Mouse (Mus musculus) erythroblast, embryonic 14.5 days (primary cell): Measurements from ENCODE around the gene Fbxo31.

Experiments used
- GATA1 ChIP-seq: IDR thresholded peaks from 2 replicates; pipeline ENCODE4 v1.6.1; 2012; ENCODE audit warnings: low read length, inconsistent platforms, mixed read lengths
- TAL1 ChIP-seq: IDR thresholded peaks from 3 replicates; pipeline ENCODE4 v1.6.1; 2012; ENCODE audit warnings: low read length, inconsistent platforms, mixed read lengths

DNA sequence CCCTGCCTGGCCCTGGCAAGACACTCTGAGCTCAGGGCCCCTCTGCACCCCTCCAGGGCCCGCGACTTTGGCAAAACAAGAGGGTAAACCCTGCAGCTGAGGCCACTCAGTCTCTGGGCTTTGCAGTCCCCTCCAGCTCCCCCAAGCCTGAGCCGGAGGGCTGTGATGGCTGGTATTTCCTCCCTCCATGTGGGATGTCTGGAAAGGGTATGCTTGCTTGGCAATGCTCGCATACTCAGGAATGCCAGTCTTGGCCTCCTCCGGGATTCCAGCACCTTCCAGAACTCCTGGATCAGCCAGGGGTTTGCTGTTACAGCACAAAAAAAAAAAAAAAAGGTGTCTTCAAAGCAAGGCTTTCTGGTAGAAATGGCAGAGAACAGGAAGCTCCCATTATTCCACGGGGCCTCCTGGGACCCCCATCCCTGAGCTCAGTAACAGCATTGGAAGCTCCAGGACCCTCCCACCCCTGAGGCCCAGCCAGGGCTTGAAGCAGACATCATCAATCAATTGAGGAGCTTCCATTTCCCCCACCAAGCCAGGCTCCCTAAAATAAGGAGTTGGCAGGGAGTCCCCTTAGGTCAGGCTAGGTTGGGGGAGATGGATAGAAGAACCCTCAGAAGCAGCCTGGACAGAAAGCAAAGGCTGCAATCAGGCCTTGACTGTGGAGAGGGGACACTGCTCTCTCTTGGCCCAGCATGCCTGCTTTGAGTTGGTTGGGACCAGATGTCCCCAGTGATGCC, 51.6 kb downstream of the Fbxo31 start:
- no peak for TF ChIP-seq GATA1
- no peak for TF ChIP-seq TAL1
